Mouse (Mus musculus): Measurements from ENCODE around the gene Pacrg. TPM values are rescaled to one million over a fixed set of nuclear protein-coding genes. Genes with fewer than 3 reads are reported as not detected.

The Pacrg gene
- polyA plus RNA-seq, 1 experiment, result 21.0 TPM

DNA sequence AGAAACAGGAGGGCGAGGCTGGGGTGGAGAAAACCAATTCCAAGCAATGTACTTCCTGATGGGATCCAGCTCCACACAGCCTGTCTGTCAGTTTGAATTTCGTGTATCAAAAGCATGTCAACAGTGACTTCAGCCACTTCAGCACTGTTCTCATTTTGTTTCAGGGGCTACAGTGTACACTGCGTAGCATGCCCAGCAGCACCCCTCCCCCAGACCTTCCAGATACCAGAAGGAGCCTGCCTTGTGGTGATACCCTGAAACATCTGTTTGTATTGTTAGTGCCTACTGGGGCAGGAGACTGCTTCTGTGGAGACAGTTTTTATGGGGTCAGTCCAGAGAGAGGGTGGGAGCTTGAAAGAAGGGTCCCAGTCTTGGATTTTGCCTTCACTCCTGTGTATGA, 466.4 kb downstream of the Pacrg start:
- TF ChIP-seq POLR2A (IDR thresholded peaks at IDR 0.05; ENCODE audit: extremely low read depth, insufficient read depth, low read length), result no peak
- no peak for TF ChIP-seq CTCF (IDR thresholded peaks at IDR 0.05; ENCODE audit: extremely low read depth, insufficient read depth, low read length)
- Histone ChIP-seq H3K4me3 (ENCODE audit: insufficient read depth, low read length) (no peak overlapping the region), H3K27ac (ENCODE audit: insufficient read depth, low read length) (no peak overlapping the region), H3K4me1 (ENCODE audit: control insufficient read depth, insufficient read depth, low read length) (no peaks in the 10 kb centered on the region; the same call in 1 of the 2 replicates)

GRCm38 (mm10) chr17:10372001-10372785, 467.9 kb downstream of the Pacrg start:
- TF ChIP-seq POLR2A (IDR thresholded peaks at IDR 0.05; ENCODE audit: extremely low read depth, insufficient read depth, low read length), result no peak
- Histone ChIP-seq H3K4me3 (ENCODE audit: insufficient read depth, low read length) (no peak overlapping the region), H3K27ac (ENCODE audit: insufficient read depth, low read length) (no peak overlapping the region), H3K4me1 (ENCODE audit: control insufficient read depth, insufficient read depth, low read length) (no peaks in the 10 kb centered on the region; the same call in 1 of the 2 replicates)

- no peak overlapping the region for H3K27ac ChIP-seq (ENCODE audit: insufficient read depth, low read length)
- H3K4me1 ChIP-seq (ENCODE audit: control insufficient read depth, insufficient read depth, low read length), result no peaks in the 10 kb centered on the region; the same call in 1 of the 2 replicates
- no peak for TF ChIP-seq POLR2A (IDR thresholded peaks at IDR 0.05; ENCODE audit: extremely low read depth, insufficient read depth, low read length)
- no peak for TF ChIP-seq CTCF (IDR thresholded peaks at IDR 0.05; ENCODE audit: extremely low read depth, insufficient read depth, low read length)
Observed at GRCm38 (mm10) chr17:10371472-10371871, 468.6 kb downstream of the Pacrg start.

DNA sequence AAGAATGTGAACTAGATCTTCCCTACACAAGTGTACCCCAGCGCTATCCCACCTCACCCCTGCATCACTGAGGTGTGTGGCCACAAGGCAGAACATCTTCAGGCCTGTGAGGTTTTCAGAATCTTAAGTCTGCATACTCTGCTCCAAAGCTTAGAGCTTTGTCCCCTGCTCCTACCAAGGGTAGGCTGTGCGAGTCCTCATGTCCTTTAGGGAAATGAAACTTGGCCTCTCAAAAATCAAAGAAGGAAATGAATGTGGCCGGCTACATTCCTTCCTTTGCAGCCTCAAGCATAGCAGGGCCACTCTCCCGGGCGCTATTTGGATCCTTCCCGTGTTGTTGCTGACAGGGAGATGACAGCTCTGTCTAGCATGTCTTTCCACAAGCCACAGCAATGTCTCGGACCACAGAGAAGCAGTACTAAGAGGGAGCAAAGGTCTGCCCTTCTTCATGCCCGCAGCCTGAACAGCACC, 469.4 kb downstream of the Pacrg start:
- TF ChIP-seq CTCF (IDR thresholded peaks at IDR 0.05; ENCODE audit: extremely low read depth, insufficient read depth, low read length) (no peak), POLR2A (IDR thresholded peaks at IDR 0.05; ENCODE audit: extremely low read depth, insufficient read depth, low read length) (no peak)
- Histone ChIP-seq H3K4me3 (ENCODE audit: insufficient read depth, low read length) (no peak overlapping the region), H3K4me1 (ENCODE audit: control insufficient read depth, insufficient read depth, low read length) (no peaks in the 10 kb centered on the region; the same call in 1 of the 2 replicates), H3K27ac (ENCODE audit: insufficient read depth, low read length) (peak overlapping the region; percentile 67; the same call in 1 of the 2 replicates)

More at GRCm38 (mm10) chr17:10371472-10371871, 468.6 kb downstream of the Pacrg start:
- no peak overlapping the region for H3K4me3 ChIP-seq (ENCODE audit: insufficient read depth, low read length)

DNA sequence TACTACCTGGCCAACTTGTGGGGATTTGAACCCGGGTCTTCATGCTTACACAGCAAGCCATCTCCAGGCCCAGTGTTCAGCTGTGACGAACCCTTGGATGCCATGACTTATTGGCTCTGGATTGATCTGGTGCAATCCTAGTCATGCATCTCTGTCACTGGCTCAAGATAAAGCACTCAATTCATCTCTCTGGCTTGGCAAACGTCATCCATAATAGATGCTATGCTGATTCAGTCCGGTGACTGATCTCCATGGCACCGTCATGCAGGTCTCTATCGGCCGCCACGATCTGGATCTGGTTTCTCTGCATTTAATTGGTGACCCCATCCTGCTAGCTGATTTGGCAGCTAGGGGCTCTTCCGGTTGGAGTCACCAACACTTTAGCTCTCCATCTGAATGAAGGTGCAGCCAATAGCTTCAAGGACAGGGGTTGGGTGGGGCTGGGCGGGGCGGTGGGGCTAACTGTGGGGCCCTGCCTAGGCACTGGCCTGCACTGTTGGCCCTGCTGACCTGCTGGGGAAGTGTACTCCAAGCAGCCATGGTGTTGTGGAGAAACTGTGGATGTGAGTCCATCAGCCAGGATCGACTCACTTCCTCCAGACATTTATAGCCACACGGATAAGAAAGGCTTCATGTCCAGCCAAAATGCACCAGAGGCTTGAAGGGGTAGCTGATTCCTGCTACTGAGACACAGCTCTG, 470.0 kb downstream of the Pacrg start:
- no peak overlapping the region for H3K4me3 ChIP-seq (ENCODE audit: insufficient read depth, low read length)
- 0 out of 2 replicates have a peak overlapping the region, but pooled peaks have one; percentile 57 for H3K27ac ChIP-seq (ENCODE audit: insufficient read depth, low read length)
- H3K4me1 ChIP-seq (ENCODE audit: control insufficient read depth, insufficient read depth, low read length), result no peaks in the 10 kb centered on the region; the same call in 1 of the 2 replicates
- TF ChIP-seq CTCF (IDR thresholded peaks at IDR 0.05; ENCODE audit: extremely low read depth, insufficient read depth, low read length) (no peak), POLR2A (IDR thresholded peaks at IDR 0.05; ENCODE audit: extremely low read depth, insufficient read depth, low read length) (no peak)

DNA sequence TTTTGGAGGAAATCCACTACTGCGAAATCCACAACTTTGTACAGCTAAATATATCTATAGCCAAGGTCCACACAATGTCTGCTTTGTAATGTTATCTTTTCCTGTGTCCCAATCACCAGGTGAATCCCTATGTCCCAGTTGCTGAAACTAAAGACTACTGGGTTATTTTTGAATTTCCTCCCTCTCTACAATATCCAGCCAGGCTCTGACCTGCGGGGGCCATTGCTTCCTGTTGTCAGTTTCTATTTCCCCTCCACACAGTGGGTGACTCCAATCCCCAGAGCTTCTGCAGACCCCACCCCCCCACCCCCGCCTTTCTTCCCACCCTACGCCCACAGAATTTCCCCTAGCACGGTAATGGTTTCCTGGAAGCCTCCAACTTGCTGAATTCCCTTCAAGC, 473.1 kb downstream of the Pacrg start:
- no peak overlapping the region for H3K27ac ChIP-seq (ENCODE audit: insufficient read depth, low read length)
- no peaks in the 10 kb centered on the region for H3K4me1 ChIP-seq (ENCODE audit: control insufficient read depth, insufficient read depth, low read length)
- H3K4me3 ChIP-seq (ENCODE audit: insufficient read depth, low read length), result no peak overlapping the region
- TF ChIP-seq POLR2A (IDR thresholded peaks at IDR 0.05; ENCODE audit: extremely low read depth, insufficient read depth, low read length), result no peak
- TF ChIP-seq CTCF (IDR thresholded peaks at IDR 0.05; ENCODE audit: extremely low read depth, insufficient read depth, low read length), result no peak

GRCm38 (mm10) chr17:10366577-10366976, 473.5 kb downstream of the Pacrg start:
- TF ChIP-seq CTCF (IDR thresholded peaks at IDR 0.05; ENCODE audit: extremely low read depth, insufficient read depth, low read length) (no peak), POLR2A (IDR thresholded peaks at IDR 0.05; ENCODE audit: extremely low read depth, insufficient read depth, low read length) (no peak)
- Histone ChIP-seq H3K4me1 (ENCODE audit: control insufficient read depth, insufficient read depth, low read length) (no peaks in the 10 kb centered on the region), H3K27ac (ENCODE audit: insufficient read depth, low read length) (peak overlapping the region; percentile 12; the same call in 1 of the 2 replicates), H3K4me3 (ENCODE audit: insufficient read depth, low read length) (no peak overlapping the region)

DNA sequence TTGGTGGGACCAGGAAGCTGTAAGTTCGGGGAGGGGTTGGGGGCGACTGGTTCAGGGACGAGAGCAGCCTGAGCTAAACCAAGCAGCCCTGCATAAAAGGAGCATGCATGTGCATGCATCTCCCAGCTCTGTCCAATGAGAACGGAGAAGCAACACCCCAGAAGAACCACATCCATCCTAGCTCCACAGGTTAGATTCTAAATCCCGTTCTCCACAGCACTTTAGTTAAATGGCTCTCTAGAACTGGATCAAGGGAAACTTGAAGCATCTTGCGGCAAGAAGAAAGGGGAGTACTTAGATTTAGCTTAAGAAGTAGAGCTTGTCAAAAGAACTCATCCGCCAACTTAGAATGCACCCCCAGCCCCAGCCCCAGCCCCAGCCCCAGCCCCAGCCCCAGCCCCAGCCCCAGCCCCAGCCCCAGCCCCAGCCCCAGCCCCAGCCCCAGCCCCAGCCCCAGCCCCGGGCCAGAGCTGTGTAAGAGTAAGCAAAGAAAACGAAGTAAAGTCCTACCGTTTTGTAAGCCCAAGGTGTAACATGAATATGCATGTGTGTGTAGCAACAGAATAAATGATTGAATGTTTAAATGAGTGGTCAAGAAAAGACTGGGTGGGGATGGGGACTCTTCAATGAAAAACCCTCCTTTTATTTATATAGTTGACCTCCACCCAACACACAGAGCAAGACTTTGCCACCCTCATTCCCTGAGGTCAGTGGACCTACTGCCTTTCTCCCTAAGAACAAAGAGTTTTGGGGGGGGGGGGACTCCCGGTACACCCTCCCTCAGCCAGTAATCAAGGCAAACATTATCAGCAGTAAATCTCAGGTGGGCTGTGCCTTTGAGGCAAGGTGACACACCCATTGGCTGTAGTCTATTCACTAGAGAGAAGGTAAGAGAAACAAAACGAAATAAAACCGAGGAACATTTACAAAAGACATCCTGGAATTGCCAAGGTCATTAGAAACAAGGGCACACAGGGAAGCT, 474.3 kb downstream of the Pacrg start:
- H3K4me1 ChIP-seq (ENCODE audit: control insufficient read depth, insufficient read depth, low read length), result no peaks in the 10 kb centered on the region
- H3K4me3 ChIP-seq (ENCODE audit: insufficient read depth, low read length), result no peak overlapping the region
- TF ChIP-seq CTCF (IDR thresholded peaks at IDR 0.05; ENCODE audit: extremely low read depth, insufficient read depth, low read length), result no peak
- TF ChIP-seq POLR2A (IDR thresholded peaks at IDR 0.05; ENCODE audit: extremely low read depth, insufficient read depth, low read length), result no peak
- H3K27ac ChIP-seq (ENCODE audit: insufficient read depth, low read length), result no peak overlapping the region

DNA sequence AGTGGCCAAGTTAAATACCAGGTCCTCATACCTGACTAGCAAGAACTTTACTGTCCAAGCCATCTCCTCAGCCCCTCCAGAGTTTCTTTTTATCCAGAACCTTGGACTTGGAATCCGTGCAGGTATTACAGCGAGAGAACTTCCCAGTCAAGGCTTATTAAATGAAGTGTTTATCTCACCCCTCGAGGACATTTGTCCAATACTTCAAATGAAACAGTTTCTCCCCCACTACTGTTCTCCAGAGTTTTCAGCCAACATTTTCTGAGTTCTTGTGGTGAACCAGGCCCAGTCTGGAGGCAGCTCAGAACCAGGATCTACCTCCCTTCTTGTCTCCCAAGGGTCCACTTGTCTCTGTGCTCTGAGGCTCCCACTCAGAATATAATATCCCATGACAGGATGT, 477.0 kb downstream of the Pacrg start:
- Histone ChIP-seq H3K27ac (ENCODE audit: insufficient read depth, low read length) (no peak overlapping the region), H3K4me1 (ENCODE audit: control insufficient read depth, insufficient read depth, low read length) (no peaks in the 10 kb centered on the region), H3K4me3 (ENCODE audit: insufficient read depth, low read length) (no peak overlapping the region)
- TF ChIP-seq POLR2A (IDR thresholded peaks at IDR 0.05; ENCODE audit: extremely low read depth, insufficient read depth, low read length) (no peak), CTCF (IDR thresholded peaks at IDR 0.05; ENCODE audit: extremely low read depth, insufficient read depth, low read length) (no peak)
